Mouse (Mus musculus) liver, postnatal 0 days (tissue): ENCODE results near the gene Cyb5d1.

Experiments used
- CTCF ChIP-seq: sonication (generic); IDR thresholded peaks from 2 replicates; pipeline ENCODE4 v1.5.1; 2016; ENCODE audit warnings: antibody characterized with exemption, low read depth
- EP300 ChIP-seq: IDR thresholded peaks from 2 replicates; pipeline ENCODE4 v1.6.1; 2016; ENCODE audit warnings: antibody characterized with exemption, low read depth, mild to moderate bottlenecking

DNA sequence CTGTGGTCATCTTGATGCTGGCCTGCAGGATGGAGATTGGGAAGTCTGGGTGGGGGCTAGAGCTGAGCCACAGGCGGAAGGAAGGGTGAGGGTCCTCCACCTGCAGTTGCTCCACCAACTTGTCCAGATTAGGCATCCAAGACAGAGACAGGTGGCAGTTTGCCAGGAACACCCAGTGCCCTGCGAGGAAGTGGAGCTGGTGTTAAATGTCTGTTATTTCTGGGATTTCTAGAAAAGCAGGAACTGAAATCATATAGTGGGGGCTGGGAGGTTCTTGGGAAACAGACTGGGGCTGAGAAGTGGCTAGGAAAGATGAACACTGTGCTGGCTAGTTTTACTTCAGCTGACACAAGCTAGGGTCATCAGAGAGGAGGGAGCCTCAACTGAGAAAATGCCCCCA, 33.9 kb upstream of the Cyb5d1 start:
- no peak for TF ChIP-seq CTCF
- no peak for TF ChIP-seq EP300
